Mouse (Mus musculus): ENCODE measurements around the gene Vav2.

Gene Vav2

DNA sequence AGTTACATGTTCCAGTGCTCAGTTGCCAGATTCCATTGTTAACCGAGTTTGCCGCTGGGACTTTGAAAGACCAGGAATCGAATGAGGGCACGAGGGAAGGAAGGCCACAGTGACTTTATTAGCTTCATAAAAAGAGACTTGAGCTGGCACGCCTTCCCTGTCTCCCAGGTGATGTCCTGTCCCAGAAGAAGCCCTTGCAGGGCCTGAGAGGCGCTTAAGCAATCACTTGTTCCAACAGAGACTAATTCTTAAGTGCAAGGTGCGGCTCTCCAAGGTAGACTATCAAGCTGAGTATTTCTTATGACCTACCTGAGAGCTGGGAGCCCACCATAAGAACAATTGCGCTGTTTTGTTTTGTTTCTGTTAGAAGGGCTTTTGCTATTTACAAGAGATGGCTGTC, 57.9 kb downstream of the Vav2 start:
- no peak for DNase-seq (ENCODE audit: low spot score in 2 of 2)

DNA sequence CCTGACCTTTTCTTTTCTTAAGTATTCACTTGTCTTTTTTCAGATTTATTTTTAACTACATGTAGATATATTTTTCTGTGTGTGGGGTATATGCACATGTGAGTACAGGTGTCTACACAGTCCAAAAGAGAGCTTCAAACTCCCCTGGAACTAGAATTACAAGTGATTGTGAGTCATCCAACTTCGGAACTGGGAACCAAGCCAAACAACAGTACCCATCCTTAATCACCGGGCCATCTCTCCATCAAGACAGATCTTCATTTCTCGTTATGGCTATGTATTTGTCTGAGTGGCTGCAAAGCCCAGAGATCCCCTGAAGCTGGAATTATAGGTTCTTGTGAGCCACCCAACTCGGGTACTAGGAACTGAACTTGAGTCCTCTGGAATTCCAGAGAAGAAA, 61.5 kb downstream of the Vav2 start:
- no peak for DNase-seq (ENCODE audit: low spot score in 2 of 2)

DNA sequence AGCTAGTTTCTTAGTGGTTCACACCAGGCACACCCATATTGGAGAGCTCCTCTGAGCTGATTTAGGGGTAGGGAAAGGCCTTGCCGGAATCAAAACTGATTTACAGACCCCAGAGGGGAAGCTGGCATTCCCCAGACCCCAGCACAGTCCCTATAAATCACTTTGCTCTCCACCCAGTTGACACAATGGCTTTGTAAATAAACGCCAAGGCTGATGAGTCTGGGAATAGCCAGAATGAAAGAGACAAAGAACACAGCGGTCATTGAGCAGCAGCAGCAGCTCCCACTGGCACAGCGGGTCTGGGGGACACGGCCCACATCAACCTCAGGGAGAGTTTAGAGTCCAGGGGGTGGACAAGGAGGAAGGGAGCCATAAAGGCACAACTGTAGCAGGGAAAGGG, 65.0 kb downstream of the Vav2 start:
- DNase-seq (ENCODE audit: low spot score in 2 of 2), result no peak

DNA sequence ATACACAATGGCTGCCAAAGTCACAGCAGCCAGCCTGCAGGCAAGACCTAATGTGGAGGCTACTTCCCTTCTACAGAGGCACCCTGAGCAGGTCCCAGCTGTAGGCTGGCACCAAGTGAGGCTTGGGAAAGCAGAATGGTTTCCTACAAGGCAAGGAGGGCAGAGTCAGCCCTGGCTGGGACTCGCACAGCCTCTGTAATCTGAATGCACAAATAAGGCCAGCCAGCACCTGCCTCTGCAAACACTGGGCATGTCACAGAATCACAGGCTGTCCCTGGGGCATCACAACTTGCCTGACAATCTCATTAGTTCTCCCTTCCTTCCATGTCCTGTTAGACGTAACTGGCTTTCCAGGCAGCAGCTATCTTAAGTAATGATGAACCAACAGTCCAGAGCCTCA, 68.4 kb downstream of the Vav2 start:
- DNase-seq (ENCODE audit: low spot score in 2 of 2), result no peak

DNA sequence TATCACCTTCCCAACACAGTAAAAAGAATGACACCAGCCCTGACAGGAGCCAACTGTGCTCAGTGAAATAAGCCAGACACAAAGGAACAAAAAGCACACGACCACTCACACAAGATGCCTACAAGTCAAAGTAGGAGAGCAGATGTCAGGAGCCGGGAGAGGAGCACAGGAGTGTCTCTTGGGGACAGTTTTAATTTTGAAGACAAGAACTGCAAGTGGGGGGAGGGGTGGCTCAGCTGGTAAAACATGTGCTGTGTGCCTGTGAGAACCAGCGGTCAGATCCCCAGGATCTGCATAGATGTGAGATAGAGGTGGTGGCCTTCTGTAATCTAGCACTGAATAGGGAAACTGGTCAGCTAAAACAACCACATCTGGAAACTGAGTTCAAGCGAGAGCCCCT, 71.1 kb downstream of the Vav2 start:
- DNase-seq (ENCODE audit: low spot score in 2 of 2), result no peak

DNA sequence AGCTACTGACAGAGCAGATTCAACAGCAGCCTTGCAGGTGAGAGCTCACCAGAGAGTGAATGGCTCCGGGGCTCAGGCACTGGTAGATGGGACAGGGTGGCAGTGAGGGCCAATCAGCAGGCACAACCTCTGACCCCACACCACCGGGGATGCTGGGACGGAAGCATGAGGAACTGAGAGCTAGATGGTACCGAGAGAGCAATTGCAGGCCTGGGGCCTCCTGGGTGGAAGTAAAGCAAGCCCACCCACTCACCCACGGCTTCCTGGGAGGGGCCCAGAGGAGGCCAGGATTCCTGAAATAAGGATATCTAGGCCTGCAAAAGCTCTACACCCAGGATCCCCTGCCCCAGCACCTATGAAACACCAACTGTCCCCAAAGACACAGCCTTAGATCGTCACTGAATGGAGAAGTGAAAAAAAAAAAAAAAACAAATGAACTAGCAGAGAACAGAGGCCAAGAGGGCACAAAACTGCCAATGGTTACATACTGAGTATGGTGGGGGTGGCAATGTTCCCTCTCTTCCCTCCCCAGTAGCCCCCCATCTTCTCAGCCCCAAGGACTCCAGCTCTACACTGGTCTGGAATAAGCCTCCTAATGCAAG, 72.1 kb downstream of the Vav2 start:
- peak; percentile 63 to 67 for DNase-seq (ENCODE audit: low spot score in 2 of 2)

DNA sequence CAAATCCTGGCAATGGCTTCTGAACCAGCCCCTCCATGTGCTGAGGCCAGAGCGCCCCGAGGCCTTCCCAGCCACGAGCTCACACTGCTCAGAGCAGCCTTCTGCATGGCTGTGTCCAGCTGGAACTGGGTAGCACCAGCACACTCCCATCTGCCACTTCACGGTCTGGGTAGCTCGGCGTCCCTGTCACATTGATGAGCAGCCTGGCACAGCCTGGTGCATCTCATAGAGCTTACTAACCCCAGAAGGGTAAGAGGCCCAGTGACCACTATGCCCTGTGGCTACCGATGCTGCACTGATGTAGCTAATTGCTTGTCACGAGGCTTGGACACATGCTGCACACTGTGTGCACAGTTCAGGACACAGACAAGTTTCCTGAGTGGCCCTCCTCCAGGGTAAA, 74.1 kb downstream of the Vav2 start:
- no peak for DNase-seq (ENCODE audit: low spot score in 2 of 2)

DNA sequence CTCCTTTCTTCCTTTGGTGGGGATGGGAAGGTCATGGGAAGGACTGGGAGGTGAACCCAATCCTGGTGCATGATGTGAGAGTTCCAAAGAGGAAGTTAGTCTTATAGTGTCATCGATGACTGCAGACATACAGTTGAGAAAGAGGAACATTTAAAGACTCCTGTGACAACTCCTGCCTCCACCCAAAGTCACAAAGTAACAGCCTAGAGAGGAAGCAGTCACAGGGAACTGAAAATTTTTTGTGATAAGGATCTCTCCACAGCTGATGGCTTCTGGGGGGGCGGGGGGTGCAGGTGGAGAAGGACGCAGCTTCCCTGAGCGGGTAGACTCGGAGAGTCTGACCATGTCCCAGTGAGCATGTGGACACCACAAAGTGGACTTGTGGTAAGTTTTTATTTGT, 76.5 kb downstream of the Vav2 start:
- no peak for DNase-seq (ENCODE audit: low spot score in 2 of 2)

DNA sequence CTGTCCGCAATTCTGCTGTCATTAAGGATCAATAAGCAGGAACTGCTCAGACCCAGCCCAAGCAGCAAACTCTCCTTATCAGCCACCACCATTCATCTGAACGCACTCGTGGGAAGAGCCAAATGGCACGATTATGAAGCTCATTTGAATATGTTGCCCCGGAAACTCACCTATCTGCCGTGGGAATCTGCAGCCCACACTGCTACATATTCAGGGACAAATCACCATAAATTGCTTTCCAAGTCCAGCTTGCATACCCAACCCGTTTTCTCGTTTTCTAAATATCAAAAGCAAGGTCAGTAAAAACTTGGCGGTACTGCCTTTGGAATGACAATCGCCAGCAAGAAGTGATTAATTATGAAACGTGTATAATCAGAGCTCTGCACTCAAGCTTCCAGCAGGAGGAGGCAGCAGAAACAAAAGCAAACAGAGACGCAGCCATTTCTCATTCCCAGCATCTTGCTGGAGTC, 82.8 kb downstream of the Vav2 start:
- no peak for DNase-seq (ENCODE audit: low spot score in 2 of 2)

DNA sequence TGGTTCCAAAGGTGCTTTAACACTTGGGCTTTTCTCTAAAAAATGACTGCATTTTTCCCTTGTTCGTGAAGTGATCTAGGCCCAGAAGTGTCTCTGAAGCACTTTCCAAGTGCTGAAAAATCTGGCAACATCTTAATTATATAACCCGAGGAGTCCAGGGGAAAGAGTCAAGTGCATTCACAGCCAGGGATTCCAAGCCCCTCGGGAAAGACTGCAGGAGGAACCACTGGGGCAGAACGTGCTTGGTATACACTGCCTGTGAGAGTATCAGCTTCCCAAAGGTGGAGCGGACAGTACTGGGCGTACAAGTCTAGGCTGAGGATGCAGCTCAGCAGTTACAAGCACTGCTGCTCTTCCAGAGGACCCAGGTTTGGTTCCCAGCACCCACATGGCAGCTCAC, 86.2 kb downstream of the Vav2 start:
- DNase-seq (ENCODE audit: low spot score in 2 of 2), result no peak

DNA sequence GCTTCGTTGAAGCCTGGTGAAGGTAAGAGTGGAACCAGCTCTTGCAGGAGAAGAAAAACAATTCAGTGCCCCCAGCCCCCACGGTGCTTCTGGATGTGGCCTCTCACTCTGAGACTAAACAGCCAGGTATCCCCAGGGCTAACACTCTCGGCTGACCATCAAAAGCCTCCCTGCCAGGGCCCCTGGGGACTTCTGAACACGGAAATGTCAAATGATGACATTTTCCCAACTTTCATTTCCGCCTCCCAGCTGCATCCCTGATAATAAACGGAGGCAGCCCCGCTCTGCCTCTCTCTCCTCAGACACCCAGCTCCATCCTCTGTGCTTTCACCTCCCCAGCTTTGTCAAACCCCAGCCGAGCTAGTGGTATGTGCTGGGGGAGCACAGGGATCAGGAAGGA, 87.8 kb downstream of the Vav2 start:
- no peak for DNase-seq (ENCODE audit: low spot score in 2 of 2)

DNA sequence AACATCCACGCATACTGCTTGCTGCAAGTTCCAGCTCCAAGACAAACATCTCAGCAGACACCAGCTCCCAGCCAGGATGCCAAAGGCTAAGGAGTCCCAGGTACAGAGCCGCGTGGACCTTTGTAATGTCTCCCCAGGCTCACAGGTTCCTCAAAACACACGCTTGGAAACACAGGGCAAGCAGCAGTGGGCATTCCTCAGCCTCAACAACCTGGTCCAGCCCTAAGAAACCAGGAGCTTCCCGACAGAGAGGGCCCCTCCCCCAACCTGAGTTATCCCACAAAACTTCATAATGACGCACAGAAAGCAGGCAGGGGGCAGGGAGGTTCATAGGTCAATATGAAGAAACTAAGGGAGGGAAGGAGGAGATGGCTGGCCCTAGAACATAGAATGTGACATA, 89.6 kb downstream of the Vav2 start:
- DNase-seq (ENCODE audit: low spot score in 2 of 2), result no peak

DNA sequence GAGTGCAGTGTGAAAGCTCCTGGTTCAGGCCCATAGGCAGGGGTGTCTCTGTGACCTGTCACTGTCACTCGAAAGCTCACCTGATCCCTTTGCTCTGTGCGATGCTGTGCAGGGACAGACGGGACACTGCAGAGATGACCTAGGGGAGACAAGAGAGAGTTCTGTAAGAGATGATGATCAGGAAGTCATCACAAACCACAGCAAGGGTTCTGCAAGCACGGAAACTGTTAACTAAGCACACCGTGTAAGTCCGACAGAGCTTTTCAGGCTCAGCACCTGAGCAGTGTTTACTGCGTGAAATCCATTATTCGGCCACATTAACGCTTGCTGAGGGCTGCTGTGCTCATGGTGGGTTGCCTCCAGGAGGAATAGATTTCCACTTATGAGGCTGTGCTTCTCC, 90.2 kb downstream of the Vav2 start:
- DNase-seq (ENCODE audit: low spot score in 2 of 2), result no peak

DNA sequence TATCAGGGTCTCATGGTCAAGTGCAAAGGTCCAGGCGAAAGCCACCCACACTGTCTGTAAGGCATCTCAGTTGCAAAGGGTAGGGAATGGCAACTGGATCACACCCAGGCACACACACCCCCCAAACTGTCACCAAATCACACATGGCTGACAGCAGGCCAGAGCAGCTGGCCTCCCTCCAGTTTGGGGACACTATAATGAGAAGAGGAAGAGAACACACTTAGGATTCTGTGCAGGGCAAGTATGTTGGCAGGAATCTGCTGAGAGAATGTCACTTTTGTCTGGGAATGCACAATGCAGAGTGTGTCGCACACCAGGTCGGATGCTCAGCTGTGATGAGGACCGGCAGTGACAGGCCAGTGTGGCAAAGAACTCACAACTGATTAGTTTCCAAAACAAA, 92.0 kb downstream of the Vav2 start:
- no peak for DNase-seq (ENCODE audit: low spot score in 2 of 2)

DNA sequence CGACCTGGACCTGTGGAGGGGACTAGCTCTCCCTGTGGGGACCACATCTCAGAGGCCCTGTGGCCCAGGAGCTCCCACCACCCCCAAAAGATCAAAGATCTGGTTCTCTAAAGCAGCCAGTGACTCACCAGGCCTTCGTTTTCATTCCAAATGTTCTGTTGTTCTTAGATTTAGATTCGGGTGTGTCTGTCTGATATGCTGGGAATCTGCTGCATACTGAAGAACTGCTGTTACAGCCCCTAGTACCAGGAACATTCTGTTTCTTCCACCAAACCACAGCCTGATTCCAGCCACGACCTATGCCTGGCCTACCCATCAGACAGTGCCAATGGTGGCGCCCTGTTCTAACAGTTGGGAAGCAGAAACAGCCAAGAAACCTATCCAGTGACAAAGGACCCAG, 95.3 kb downstream of the Vav2 start:
- no peak for DNase-seq (ENCODE audit: low spot score in 2 of 2)

DNA sequence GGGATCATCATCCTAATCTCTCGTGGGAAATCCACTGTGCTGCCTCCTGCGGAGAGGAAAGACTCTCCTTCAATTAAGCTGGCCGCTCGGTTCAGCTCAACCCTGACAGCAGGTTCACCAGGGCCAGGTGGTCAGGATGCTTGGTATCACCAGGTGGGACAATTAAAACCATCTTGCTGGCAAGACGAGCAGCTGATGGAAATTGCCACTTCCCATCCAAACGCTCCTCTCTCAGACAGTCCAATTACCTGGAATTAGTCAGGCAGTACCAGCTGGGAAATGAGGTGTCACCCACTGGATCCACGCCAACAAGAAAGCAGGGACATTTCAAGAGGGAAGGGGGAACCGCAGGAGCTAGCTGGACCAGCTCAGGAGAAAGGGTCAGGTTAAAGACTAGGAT, 96.4 kb downstream of the Vav2 start:
- no peak for DNase-seq (ENCODE audit: low spot score in 2 of 2)

DNA sequence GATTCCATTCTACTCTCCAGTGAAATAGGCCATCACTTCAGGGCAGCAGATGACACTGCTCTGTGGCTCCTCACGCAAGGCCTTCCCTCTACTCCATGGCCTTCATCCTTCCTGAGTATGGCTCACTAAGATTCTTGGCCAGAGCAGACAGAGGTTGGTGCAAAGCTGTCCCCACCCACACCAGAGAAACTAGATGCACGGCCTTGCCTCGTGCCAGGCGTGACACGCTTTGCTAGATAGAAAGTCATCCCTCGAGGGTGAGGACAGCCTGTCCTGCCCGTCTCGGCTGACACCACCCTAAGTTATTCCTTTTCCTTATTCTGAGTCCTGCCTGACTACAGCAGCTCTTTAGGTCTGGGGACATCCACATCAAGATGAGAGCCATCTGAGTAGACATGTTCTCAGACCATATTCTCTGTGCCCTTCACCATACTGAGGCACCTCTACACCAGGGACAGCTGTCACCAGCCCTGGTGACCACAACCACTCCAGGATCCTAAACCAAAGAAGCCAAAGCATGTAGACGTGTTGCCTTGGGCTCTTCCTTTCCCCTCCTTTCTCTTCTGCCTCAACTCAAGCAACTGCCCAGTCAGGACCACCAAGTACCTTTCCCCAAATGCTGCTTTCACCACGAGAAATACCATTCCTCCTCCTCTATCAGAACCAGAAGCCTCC, 97.3 kb downstream of the Vav2 start:
- no peak for DNase-seq (ENCODE audit: low spot score in 2 of 2)

DNA sequence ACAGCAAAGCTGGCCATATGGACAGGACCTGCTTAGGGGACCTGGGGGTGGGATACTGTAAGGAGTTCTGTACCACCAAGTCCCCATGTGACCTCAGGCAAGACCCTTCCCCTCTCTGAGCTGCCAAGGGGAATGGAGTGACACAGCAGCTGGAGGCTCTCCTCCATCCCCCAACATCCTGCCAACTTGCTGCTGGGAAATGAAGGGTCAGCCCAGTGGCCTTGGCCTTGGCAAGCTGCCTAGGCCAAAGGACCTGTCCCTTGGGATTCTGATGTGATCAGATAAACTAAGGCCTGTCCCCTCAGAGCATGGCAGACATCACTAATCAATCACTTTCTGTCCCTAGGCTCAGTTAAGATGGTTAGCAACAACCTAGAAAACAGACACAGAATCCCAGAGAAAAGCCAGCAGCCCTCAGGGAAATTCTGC, 98.2 kb downstream of the Vav2 start:
- DNase-seq (ENCODE audit: low spot score in 2 of 2), result no peak

DNA sequence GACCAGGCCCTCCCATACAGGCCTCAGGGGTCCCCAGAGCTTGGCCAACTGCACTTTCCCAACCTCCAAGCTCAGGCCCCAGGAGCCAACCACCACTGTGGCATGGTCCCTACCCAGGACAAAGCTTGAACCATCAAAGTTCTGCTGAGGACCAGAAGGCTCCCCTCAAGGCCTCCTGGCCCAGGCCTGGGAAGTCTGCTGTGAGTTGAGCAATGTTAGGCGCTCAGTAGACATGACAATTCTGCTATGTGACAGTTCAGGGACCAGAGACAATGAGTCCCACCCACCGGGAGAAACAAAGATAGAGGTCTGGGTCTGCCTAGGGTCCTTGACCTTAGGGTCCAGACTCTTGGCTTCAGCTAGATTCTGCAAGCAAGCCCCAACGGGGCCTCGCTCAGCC, 98.9 kb downstream of the Vav2 start:
- DNase-seq (ENCODE audit: low spot score in 2 of 2), result no peak

DNA sequence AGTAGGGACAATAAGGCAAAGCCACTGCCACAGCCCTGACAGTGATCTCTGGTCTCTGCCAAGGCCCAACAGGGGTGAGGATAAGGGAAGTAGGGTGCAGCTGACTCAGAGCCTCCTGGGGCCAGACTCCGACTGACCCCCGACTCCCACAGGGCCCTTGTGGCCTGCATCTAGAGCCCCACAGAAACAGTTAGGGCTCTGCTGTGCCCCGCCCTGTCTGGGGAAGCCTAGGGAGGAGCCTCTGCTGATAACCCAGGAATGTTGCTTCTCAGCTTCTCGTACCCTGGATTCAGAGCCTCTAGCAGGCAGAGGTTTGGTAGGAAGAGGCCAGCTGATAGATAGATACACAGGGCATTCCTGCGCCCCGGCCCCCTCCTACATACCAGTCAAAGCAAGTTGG, 99.8 kb downstream of the Vav2 start:
- peak in 1 of 2 experiments; percentile 24 for DNase-seq (ENCODE audit: low spot score in 2 of 2)

DNA sequence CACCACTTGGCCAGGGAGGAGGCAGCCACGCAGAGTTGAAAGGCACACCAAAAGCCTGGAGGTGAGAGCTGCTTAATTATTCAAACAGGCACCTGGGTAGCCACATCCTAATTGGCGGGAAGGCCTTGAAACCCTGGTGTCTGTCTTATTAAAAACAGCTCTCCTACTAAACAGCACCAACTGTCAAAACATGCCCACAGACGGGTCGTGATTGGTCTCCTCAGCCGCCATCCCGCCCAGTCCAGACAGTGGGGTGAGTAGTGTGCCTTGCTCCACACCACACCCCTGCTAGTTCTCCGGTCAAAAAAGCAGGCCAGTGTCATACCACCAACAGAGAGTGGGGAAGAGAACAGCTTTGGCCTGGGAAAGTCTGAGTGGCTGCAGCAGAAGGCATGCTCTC, 100.5 kb downstream of the Vav2 start:
- DNase-seq (ENCODE audit: low spot score in 2 of 2), result no peak

DNA sequence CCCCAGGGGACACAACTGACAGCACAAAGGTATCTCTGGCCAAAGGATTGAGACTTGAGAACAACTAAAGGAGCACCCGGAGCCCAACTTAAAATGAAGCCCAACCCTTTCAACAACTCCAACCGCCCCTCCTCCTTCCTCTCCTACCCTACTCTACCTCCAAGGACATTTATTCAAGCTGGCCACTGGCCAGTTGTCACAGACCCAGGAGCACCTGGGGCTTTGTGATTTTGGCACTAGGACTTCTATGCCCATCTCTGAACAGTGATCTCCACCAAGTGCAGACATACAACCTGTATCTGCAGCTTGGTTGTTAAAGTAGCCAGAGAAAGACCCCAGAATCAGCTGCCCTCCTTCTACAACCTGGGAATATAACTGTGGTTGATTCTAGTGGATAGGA, 102.1 kb downstream of the Vav2 start:
- no peak for DNase-seq (ENCODE audit: low spot score in 2 of 2)

DNA sequence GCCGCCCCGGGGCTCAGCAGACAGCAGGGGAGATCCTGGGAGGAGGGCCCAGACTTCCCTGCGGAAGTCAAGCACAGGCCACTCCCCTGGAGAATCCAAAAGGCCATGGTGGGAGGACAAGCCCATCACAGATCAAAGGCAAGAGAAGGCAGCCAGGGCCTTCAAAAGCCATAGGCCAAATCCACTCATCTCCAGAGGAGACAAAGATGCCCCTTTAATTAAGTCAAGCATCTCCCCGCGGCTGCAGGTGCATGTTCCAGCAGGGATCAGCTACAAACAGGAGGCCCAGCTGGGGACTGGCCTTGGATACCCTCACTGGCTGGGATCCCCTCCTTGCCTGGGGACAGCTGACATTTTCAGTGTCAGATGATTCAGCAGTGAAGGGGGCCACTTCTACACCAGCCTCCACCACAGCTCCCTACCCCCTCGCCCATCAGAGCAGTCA, 105.4 kb downstream of the Vav2 start:
- no peak for DNase-seq (ENCODE audit: low spot score in 2 of 2)

DNA sequence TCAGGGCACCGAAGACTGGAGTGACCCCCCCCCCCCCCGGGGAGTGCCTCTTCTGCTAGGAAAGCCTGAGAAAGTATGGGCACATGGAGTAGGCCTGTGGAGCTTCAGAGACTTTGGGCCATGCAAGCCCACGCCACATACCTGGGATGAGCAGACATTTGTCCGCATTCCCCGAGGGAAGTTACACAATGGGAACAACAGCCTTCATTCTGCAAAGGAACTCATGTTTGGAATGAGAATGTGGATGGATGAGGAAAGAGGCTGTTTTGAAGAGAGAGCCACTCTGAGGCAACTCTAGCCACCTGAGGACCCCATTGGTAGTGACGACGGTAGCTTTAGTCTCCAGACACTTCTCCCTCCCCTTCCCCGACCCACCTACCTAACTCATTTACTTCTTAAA, 106.0 kb downstream of the Vav2 start:
- DNase-seq (ENCODE audit: low spot score in 2 of 2), result no peak

Measured in spleen, postnatal 36 days (tissue).